Mouse (Mus musculus) spleen, postnatal 14 days (tissue): Measurements from ENCODE around the gene Rars2.
"Not testable (repeated sequence)": the region's sequence is repeated elsewhere in the genome, so short reads cannot be mapped to it uniquely, and the experiment has no call there.

Experiments
- DNase-seq, 2 experiments: peaks; one replicate each; pipeline ENCODE4 v3.0.0; 2021 to 2022; ENCODE audit warnings: low spot score in 2 of 2

Gene Rars2

GRCm38 (mm10) chr4:34614630-34615094, at the start of gene Rars2, which contains the start of gene Orc3:
Gene Rars2, plus strand, starts transcription at chr4:34614957.
Gene Orc3, minus strand, starts transcription at chr4:34614944.
- peak; percentile 82 to 88 for DNase-seq

- no peak for DNase-seq
These were observed 48.5 kb upstream of the Rars2 start for GRCm38 (mm10) chr4:34566226-34566625.

- no peak for DNase-seq
These were observed 41.9 kb upstream of the Rars2 start for GRCm38 (mm10) chr4:34572876-34573275.

GRCm38 (mm10) chr4:34577028-34577427, 37.7 kb upstream of the Rars2 start:
- no peak for DNase-seq

GRCm38 (mm10) chr4:34579215-34579614, 35.5 kb upstream of the Rars2 start:
- DNase-seq, result no peak

- not testable (repeated sequence) for DNase-seq
These were observed 33.3 kb upstream of the Rars2 start for GRCm38 (mm10) chr4:34581489-34581888.

GRCm38 (mm10) chr4:34581990-34582389, 32.8 kb upstream of the Rars2 start:
- DNase-seq, result no peak

GRCm38 (mm10) chr4:34582476-34582875, 32.3 kb upstream of the Rars2 start:
- DNase-seq, result no peak

GRCm38 (mm10) chr4:34583427-34583826, 31.3 kb upstream of the Rars2 start:
- no peak for DNase-seq

- DNase-seq, result no peak
These were observed 29.7 kb upstream of the Rars2 start for GRCm38 (mm10) chr4:34584871-34585607.

- DNase-seq, result no peak
These were observed 11.6 kb upstream of the Rars2 start for GRCm38 (mm10) chr4:34603123-34603522.

- DNase-seq, result no peak
These were observed 8.1 kb upstream of the Rars2 start for GRCm38 (mm10) chr4:34606658-34607057.

GRCm38 (mm10) chr4:34613571-34614145, 1.1 kb upstream of the Rars2 start:
- DNase-seq, result no peak

- DNase-seq, result no peak
These were observed 546 bp downstream of the Rars2 start for GRCm38 (mm10) chr4:34615303-34615702.

- DNase-seq, result no peak
These were observed 1.4 kb downstream of the Rars2 start for GRCm38 (mm10) chr4:34616146-34616545.

GRCm38 (mm10) chr4:34625556-34625955, 10.8 kb downstream of the Rars2 start:
- DNase-seq, result no peak

- DNase-seq, result no peak
These were observed 11.6 kb downstream of the Rars2 start for GRCm38 (mm10) chr4:34626401-34626800.

GRCm38 (mm10) chr4:34629956-34630355, 15.2 kb downstream of the Rars2 start:
- no peak for DNase-seq

- no peak for DNase-seq
These were observed 19.4 kb downstream of the Rars2 start for GRCm38 (mm10) chr4:34634129-34634528.

GRCm38 (mm10) chr4:34636036-34636435, 21.3 kb downstream of the Rars2 start:
- no peak for DNase-seq

GRCm38 (mm10) chr4:34637386-34637785, 22.6 kb downstream of the Rars2 start:
- DNase-seq, result no peak

GRCm38 (mm10) chr4:34637851-34638250, 23.1 kb downstream of the Rars2 start:
- DNase-seq, result no peak

GRCm38 (mm10) chr4:34639745-34640364, 25.1 kb downstream of the Rars2 start:
- no peak for DNase-seq
